Mouse (Mus musculus): ENCODE data around the gene Plac9a. TPM values are rescaled to one million over a fixed set of nuclear protein-coding genes. Genes with fewer than 3 reads are reported as not detected.
A peak's percentile ranks its signal among the peaks of the same experiment; 100 is the strongest.

Gene Plac9a
- total and polyA plus RNA-seq, 2 experiments from 2014 or later, result not detected

DNA sequence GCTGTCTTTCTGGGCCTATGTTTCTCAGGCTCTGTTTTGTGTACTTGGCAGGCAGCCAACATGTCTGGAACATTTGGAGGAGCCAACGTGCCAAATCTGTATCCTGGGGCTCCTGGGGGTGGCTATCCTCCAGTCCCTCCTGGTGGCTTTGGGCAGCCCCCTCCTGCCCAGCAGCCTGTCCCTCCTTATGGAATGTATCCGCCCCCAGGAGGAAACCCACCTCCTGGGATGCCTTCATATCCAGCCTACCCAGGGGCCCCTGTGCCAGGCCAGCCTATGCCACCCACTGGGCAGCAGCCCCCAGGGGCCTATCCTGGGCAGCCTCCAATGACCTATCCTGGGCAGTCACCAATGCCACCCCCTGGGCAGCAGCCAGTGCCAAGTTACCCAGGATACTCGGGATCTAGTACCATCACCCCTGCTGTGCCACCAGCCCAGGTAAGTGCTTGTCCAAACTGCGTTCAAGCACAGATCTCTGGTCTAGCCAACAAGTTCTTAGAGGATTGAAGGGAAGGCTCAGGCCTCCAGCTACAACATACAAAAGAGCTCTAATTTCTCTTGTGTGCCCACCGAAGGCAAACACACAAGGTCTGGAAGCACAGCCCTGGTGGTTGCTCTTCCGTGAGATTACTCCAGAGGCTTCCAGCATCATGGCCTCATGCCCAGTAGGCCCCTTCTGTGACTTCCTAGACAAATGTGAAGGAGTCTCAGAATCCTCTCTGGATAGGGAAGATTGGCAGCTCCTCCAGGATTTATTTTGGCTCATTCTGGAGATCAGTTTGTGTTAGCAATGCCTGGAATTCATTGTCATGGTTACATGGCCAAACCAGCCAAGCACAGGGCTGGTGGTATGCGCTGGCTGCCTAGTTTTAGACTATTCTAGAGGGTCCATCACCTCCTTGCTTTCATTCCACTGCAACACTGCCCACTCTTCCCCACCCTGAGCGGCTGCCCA lies 30.2 kb downstream of the Plac9a start:
- Histone ChIP-seq H3K27me3 (ENCODE audit: insufficient read depth, low read length) (no peaks in the 10 kb centered on the region), H3K27ac (ENCODE audit: low read depth, low read length) (no peak overlapping the region), H3K4me3 (ENCODE audit: low read depth, low read length) (no peak overlapping the region), H3K4me2 (ENCODE audit: low read depth, low read length, poor library complexity, severe bottlenecking) (no peak overlapping the region), H3K36me3 (ENCODE audit: insufficient read depth, low read length) (no peaks in the 10 kb centered on the region), H3K9ac (replicated peaks; ENCODE audit: low read length, poor library complexity, severe bottlenecking) (no peak overlapping the region), H3K9me3 (ENCODE audit: low read length) (no peaks in the 10 kb centered on the region), H3K4me1 (ENCODE audit: insufficient read depth, low read length) (no peaks in the 10 kb centered on the region)
- peak; percentile 74 for DNase-seq (ENCODE audit: low spot score)
- ATAC-seq (ENCODE audit: low FRiP score), result no peak
- WGBS, result 66% methylated on average over 8 of the region's 8 CpGs
- no peak for TF ChIP-seq CTCF (IDR thresholded peaks at IDR 0.05)

DNA sequence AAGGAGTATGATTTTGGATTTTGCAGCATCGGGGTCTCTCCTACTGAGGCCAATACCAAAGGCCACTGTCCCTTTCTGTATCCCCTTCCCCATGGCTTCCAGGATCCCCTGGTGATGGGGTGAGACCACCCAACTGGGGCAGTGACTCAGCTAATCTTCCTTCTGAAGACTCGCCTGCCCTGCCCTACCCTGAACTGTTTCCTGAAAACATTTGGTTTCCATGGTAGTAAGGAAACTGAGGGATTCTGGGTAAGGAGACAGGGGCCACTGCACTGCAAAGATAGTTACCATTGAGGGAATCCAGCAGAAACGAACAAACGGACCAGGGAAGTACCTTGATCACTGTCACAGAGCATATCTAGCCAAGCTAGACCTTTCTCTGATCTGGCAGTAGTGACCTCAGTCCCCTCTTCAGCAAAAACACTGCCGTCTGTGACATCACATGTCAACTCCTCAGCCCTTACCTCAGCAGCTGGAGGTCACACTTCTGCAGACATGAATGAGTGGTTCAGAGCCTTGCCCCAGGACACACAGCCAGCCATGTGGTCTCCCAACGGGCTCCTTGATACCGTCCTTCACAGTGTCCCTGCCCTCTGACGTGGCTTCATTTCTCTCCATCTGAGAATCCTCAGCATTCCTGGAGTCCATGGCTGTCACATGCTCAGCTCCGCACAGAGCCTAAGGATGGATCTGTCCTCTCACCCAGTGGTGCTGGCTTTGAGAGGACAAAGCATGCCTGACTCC lies 33.6 kb downstream of the Plac9a start:
- DNase-seq (ENCODE audit: low spot score) (no peak), ATAC-seq (ENCODE audit: low FRiP score) (no peak)
- no peak overlapping the region for H3K4me2 ChIP-seq (ENCODE audit: low read depth, low read length, poor library complexity, severe bottlenecking)
- no peaks in the 10 kb centered on the region for H3K9me3 ChIP-seq (ENCODE audit: low read length)
- H3K4me1 ChIP-seq (ENCODE audit: insufficient read depth, low read length), result no peaks in the 10 kb centered on the region
- TF ChIP-seq CTCF (IDR thresholded peaks at IDR 0.05), result no peak
- no peak overlapping the region for H3K9ac ChIP-seq (replicated peaks; ENCODE audit: low read length, poor library complexity, severe bottlenecking)
- no peaks in the 10 kb centered on the region for H3K27me3 ChIP-seq (ENCODE audit: insufficient read depth, low read length)
- no peak overlapping the region for H3K4me3 ChIP-seq (ENCODE audit: low read depth, low read length)
- H3K36me3 ChIP-seq (ENCODE audit: insufficient read depth, low read length), result no peaks in the 10 kb centered on the region
- WGBS, result 56% methylated on average over 9 of the region's 9 CpGs
- H3K27ac ChIP-seq (ENCODE audit: low read depth, low read length), result no peak overlapping the region

DNA sequence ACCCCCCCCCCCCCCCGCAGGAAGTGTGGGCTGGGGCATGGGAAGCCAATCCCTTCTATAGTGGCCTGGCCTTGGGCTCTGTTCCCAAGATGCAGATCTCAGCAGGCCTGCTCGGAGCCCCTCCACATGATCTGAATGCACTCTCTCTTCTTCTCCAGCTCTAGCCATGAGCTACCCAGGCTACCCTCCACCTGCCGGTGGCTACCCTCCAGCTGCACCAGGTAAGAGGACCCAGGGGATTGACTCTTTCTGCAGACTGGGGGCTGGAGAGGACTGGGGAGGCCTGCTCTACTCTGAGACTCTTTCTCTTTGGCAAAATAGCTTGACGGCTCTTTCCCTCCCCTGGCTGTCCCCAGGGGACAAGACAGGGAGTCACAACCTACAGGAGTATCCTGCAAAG lies 34.2 kb downstream of the Plac9a start:
- Histone ChIP-seq H3K36me3 (ENCODE audit: insufficient read depth, low read length) (no peaks in the 10 kb centered on the region), H3K27ac (ENCODE audit: low read depth, low read length) (no peak overlapping the region), H3K27me3 (ENCODE audit: insufficient read depth, low read length) (no peaks in the 10 kb centered on the region), H3K9ac (replicated peaks; ENCODE audit: low read length, poor library complexity, severe bottlenecking) (no peak overlapping the region), H3K9me3 (ENCODE audit: low read length) (no peaks in the 10 kb centered on the region), H3K4me2 (ENCODE audit: low read depth, low read length, poor library complexity, severe bottlenecking) (no peak overlapping the region), H3K4me3 (ENCODE audit: low read depth, low read length) (no peak overlapping the region), H3K4me1 (ENCODE audit: insufficient read depth, low read length) (no peaks in the 10 kb centered on the region)
- WGBS, result 73% methylated on average over 3 of the region's 4 CpGs
- DNase-seq (ENCODE audit: low spot score) (no peak), ATAC-seq (ENCODE audit: low FRiP score) (no peak)
- no peak for TF ChIP-seq CTCF (IDR thresholded peaks at IDR 0.05)

DNA sequence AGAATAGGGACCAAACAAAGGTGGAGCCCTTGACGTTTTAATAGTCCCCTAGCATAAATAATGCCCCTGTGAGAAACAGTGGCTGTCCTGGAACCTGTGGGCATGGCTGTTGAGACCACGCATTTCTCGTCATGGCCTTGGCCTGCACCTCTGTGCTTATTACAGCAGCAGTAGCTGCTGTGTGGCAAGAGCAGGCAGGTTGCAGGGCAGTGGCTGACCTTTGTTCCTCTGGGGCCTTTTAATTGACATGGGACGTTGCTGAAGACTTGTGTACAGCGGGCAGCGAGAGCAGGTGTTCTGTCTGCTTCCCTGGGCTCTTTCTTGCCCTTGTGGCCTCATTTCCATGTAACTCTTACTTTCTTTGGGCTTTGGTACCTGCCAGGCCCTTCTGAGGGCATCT lies 35.1 kb downstream of the Plac9a start:
- H3K27ac ChIP-seq (ENCODE audit: low read depth, low read length), result no peak overlapping the region
- TF ChIP-seq CTCF (IDR thresholded peaks at IDR 0.05), result no peak
- ATAC-seq (ENCODE audit: low FRiP score) (no peak), DNase-seq (ENCODE audit: low spot score) (no peak)
- no peaks in the 10 kb centered on the region for H3K36me3 ChIP-seq (ENCODE audit: insufficient read depth, low read length)
- no peak overlapping the region for H3K4me3 ChIP-seq (ENCODE audit: low read depth, low read length)
- 75% methylated on average over 6 of the region's 6 CpGs for WGBS
- H3K9me3 ChIP-seq (ENCODE audit: low read length), result no peaks in the 10 kb centered on the region
- H3K4me2 ChIP-seq (ENCODE audit: low read depth, low read length, poor library complexity, severe bottlenecking), result no peak overlapping the region
- no peak overlapping the region for H3K9ac ChIP-seq (replicated peaks; ENCODE audit: low read length, poor library complexity, severe bottlenecking)
- H3K4me1 ChIP-seq (ENCODE audit: insufficient read depth, low read length), result no peaks in the 10 kb centered on the region
- H3K27me3 ChIP-seq (ENCODE audit: insufficient read depth, low read length), result no peaks in the 10 kb centered on the region

DNA sequence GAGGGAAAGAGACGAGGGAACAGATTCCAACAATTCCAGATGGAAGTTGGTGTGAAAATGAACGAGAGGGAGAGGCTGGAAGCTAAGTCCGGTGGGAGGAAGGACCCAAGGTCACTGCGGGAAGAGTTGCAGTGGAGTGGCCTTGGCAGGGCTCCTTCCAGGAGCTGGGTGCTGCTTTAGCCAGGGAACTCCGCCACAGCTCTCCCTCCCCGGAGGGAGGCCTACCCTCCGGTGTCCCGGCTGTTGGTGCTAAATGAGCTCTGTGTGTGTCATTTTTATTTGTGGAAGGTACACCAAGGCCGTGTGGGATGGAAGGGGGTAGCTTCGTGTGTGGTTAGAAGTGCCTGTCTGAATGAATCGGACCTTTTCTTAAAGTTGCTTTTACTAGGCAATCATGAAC lies 36.1 kb downstream of the Plac9a start:
- H3K4me2 ChIP-seq (ENCODE audit: low read depth, low read length, poor library complexity, severe bottlenecking), result no peak overlapping the region
- no peaks in the 10 kb centered on the region for H3K27me3 ChIP-seq (ENCODE audit: insufficient read depth, low read length)
- no peak overlapping the region for H3K9ac ChIP-seq (replicated peaks; ENCODE audit: low read length, poor library complexity, severe bottlenecking)
- no peak for ATAC-seq (ENCODE audit: low FRiP score)
- WGBS, result 86% methylated on average over 11 of the region's 11 CpGs
- TF ChIP-seq CTCF (IDR thresholded peaks at IDR 0.05), result no peak
- no peak overlapping the region for H3K27ac ChIP-seq (ENCODE audit: low read depth, low read length)
- H3K4me1 ChIP-seq (ENCODE audit: insufficient read depth, low read length), result no peaks in the 10 kb centered on the region
- no peaks in the 10 kb centered on the region for H3K36me3 ChIP-seq (ENCODE audit: insufficient read depth, low read length)
- no peaks in the 10 kb centered on the region for H3K9me3 ChIP-seq (ENCODE audit: low read length)
- H3K4me3 ChIP-seq (ENCODE audit: low read depth, low read length), result no peak overlapping the region
- DNase-seq (ENCODE audit: low spot score), result no peak

DNA sequence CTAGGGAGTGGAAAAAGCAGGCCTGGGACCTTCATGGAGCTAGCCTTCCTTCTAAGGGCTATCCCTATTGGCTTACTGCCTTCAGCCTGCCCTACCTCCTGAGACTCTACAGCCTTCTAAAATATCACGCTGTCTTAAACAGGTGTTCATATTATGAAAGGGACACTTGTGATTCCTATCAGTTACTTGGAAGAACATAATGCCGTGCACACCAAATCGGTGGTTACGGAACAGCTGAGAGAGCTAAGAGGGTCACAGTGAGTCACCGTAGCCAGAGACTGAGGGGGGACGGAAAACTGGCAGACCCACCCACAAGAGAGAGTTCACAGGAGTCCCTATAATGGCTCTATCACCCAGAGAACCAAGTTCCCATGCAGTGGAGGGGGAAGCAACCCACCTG lies 36.5 kb downstream of the Plac9a start:
- Histone ChIP-seq H3K36me3 (ENCODE audit: insufficient read depth, low read length) (no peaks in the 10 kb centered on the region), H3K27me3 (ENCODE audit: insufficient read depth, low read length) (no peaks in the 10 kb centered on the region), H3K4me2 (ENCODE audit: low read depth, low read length, poor library complexity, severe bottlenecking) (no peak overlapping the region), H3K27ac (ENCODE audit: low read depth, low read length) (no peak overlapping the region), H3K4me1 (ENCODE audit: insufficient read depth, low read length) (no peaks in the 10 kb centered on the region), H3K9ac (replicated peaks; ENCODE audit: low read length, poor library complexity, severe bottlenecking) (no peak overlapping the region), H3K9me3 (ENCODE audit: low read length) (no peaks in the 10 kb centered on the region), H3K4me3 (ENCODE audit: low read depth, low read length) (no peak overlapping the region)
- no peak for TF ChIP-seq CTCF (IDR thresholded peaks at IDR 0.05)
- WGBS, result 92% methylated on average over 6 of the region's 6 CpGs
- no peak for DNase-seq (ENCODE audit: low spot score)
- ATAC-seq (ENCODE audit: low FRiP score), result no peak
